Mouse (Mus musculus): Measurements from ENCODE around the gene Carmil3. TPM values are rescaled to one million over a fixed set of nuclear protein-coding genes. Genes with fewer than 3 reads are reported as not detected.

Carmil3 gene
- 7.5 and 9.9 TPM in 2 replicates for polyA plus RNA-seq (2011; ENCODE audit: insufficient read depth, insufficient read length, low read depth, missing spikeins)

GRCm38 (mm10) chr14:55490361-55491201 lies at the start of gene Carmil3:
Gene Carmil3, plus strand, starts transcription at chr14:55490651.
- TF ChIP-seq CTCF (IDR thresholded peaks at IDR 0.05; ENCODE audit: low read depth, low read length) (no peak), POLR2A (IDR thresholded peaks at IDR 0.05; ENCODE audit: insufficient read depth, low read length) (no peak), EP300 (IDR thresholded peaks at IDR 0.05; ENCODE audit: insufficient read depth, low read depth, low read length) (no peak)
- Histone ChIP-seq H3K36me3 (ENCODE audit: control insufficient read depth, insufficient read depth, low read length, poor library complexity, severe bottlenecking) (no peaks in the 10 kb centered on the region), H3K4me3 (ENCODE audit: low read depth, low read length) (peak within 1 kb of the TSS; percentile 89), H3K9me3 (replicated peaks; ENCODE audit: control insufficient read depth, insufficient read depth, low read length, poor library complexity, severe bottlenecking) (no peaks in the 10 kb centered on the region), H3K27ac (ENCODE audit: insufficient read depth, low read length) (no peak within 1 kb of the TSS), H3K9ac (ENCODE audit: low read depth, poor library complexity, severe bottlenecking) (peak within 1 kb of the TSS; percentile 83), H3K27me3 (ENCODE audit: control insufficient read depth, insufficient read depth, low read length, poor library complexity, severe bottlenecking) (no peaks in the 10 kb centered on the region), H3K4me1 (ENCODE audit: control insufficient read depth, insufficient read depth, low read length) (peaks cover 4% of the 10 kb centered on the region)

GRCm38 (mm10) chr14:55457693-55458092 lies 32.8 kb upstream of the Carmil3 start:
- H3K4me1 ChIP-seq (ENCODE audit: control insufficient read depth, insufficient read depth, low read length): peaks cover 3% of the 10 kb centered on the region

GRCm38 (mm10) chr14:55458273-55458672 lies 32.2 kb upstream of the Carmil3 start:
- Histone ChIP-seq H3K4me1 (ENCODE audit: control insufficient read depth, insufficient read depth, low read length) (peaks cover 3% of the 10 kb centered on the region), H3K4me3 (ENCODE audit: low read depth, low read length) (no peak overlapping the region), H3K27ac (ENCODE audit: insufficient read depth, low read length) (no peak overlapping the region), H3K9ac (ENCODE audit: low read depth, poor library complexity, severe bottlenecking) (no peak overlapping the region), H3K9me3 (replicated peaks; ENCODE audit: control insufficient read depth, insufficient read depth, low read length, poor library complexity, severe bottlenecking) (0 out of 2 replicates have a peak, but pooled peaks cover 3% of the 10 kb centered on the region), H3K27me3 (ENCODE audit: control insufficient read depth, insufficient read depth, low read length, poor library complexity, severe bottlenecking) (no peaks in the 10 kb centered on the region), H3K36me3 (ENCODE audit: control insufficient read depth, insufficient read depth, low read length, poor library complexity, severe bottlenecking) (no peaks in the 10 kb centered on the region)
- TF ChIP-seq EP300 (IDR thresholded peaks at IDR 0.05; ENCODE audit: insufficient read depth, low read depth, low read length): no peak
- TF ChIP-seq CTCF (IDR thresholded peaks at IDR 0.05; ENCODE audit: low read depth, low read length): peak; percentile 81
- no peak for TF ChIP-seq POLR2A (IDR thresholded peaks at IDR 0.05; ENCODE audit: insufficient read depth, low read length)

More at GRCm38 (mm10) chr14:55457693-55458092, 32.8 kb upstream of the Carmil3 start:
- Histone ChIP-seq H3K9me3 (replicated peaks; ENCODE audit: control insufficient read depth, insufficient read depth, low read length, poor library complexity, severe bottlenecking) (0 out of 2 replicates have a peak, but pooled peaks cover 3% of the 10 kb centered on the region), H3K27ac (ENCODE audit: insufficient read depth, low read length) (no peak overlapping the region), H3K4me3 (ENCODE audit: low read depth, low read length) (no peak overlapping the region), H3K27me3 (ENCODE audit: control insufficient read depth, insufficient read depth, low read length, poor library complexity, severe bottlenecking) (no peaks in the 10 kb centered on the region), H3K36me3 (ENCODE audit: control insufficient read depth, insufficient read depth, low read length, poor library complexity, severe bottlenecking) (no peaks in the 10 kb centered on the region), H3K9ac (ENCODE audit: low read depth, poor library complexity, severe bottlenecking) (no peak overlapping the region)
- no peak for TF ChIP-seq EP300 (IDR thresholded peaks at IDR 0.05; ENCODE audit: insufficient read depth, low read depth, low read length)

- Histone ChIP-seq H3K4me3 (ENCODE audit: low read depth, low read length) (no peak overlapping the region), H3K27ac (ENCODE audit: insufficient read depth, low read length) (no peak overlapping the region), H3K9ac (ENCODE audit: low read depth, poor library complexity, severe bottlenecking) (no peak overlapping the region), H3K9me3 (replicated peaks; ENCODE audit: control insufficient read depth, insufficient read depth, low read length, poor library complexity, severe bottlenecking) (0 out of 2 replicates have a peak, but pooled peaks cover 3% of the 10 kb centered on the region), H3K36me3 (ENCODE audit: control insufficient read depth, insufficient read depth, low read length, poor library complexity, severe bottlenecking) (no peaks in the 10 kb centered on the region), H3K4me1 (ENCODE audit: control insufficient read depth, insufficient read depth, low read length) (peaks cover 3% of the 10 kb centered on the region), H3K27me3 (ENCODE audit: control insufficient read depth, insufficient read depth, low read length, poor library complexity, severe bottlenecking) (no peaks in the 10 kb centered on the region)
- TF ChIP-seq EP300 (IDR thresholded peaks at IDR 0.05; ENCODE audit: insufficient read depth, low read depth, low read length) (no peak), CTCF (IDR thresholded peaks at IDR 0.05; ENCODE audit: low read depth, low read length) (no peak), POLR2A (IDR thresholded peaks at IDR 0.05; ENCODE audit: insufficient read depth, low read length) (no peak)
These were observed 31.7 kb upstream of the Carmil3 start for GRCm38 (mm10) chr14:55458761-55459160.

- no peaks in the 10 kb centered on the region for H3K36me3 ChIP-seq (ENCODE audit: control insufficient read depth, insufficient read depth, low read length, poor library complexity, severe bottlenecking)
- H3K27ac ChIP-seq (ENCODE audit: insufficient read depth, low read length): no peak overlapping the region
- TF ChIP-seq CTCF (IDR thresholded peaks at IDR 0.05; ENCODE audit: low read depth, low read length) (no peak), POLR2A (IDR thresholded peaks at IDR 0.05; ENCODE audit: insufficient read depth, low read length) (no peak), EP300 (IDR thresholded peaks at IDR 0.05; ENCODE audit: insufficient read depth, low read depth, low read length) (no peak)
- no peaks in the 10 kb centered on the region for H3K9me3 ChIP-seq (replicated peaks; ENCODE audit: control insufficient read depth, insufficient read depth, low read length, poor library complexity, severe bottlenecking)
- H3K27me3 ChIP-seq (ENCODE audit: control insufficient read depth, insufficient read depth, low read length, poor library complexity, severe bottlenecking): no peaks in the 10 kb centered on the region
- no peak overlapping the region for H3K9ac ChIP-seq (ENCODE audit: low read depth, poor library complexity, severe bottlenecking)
- H3K4me1 ChIP-seq (ENCODE audit: control insufficient read depth, insufficient read depth, low read length): peaks cover 3% of the 10 kb centered on the region
- H3K4me3 ChIP-seq (ENCODE audit: low read depth, low read length): no peak overlapping the region
These were observed 30.7 kb upstream of the Carmil3 start for GRCm38 (mm10) chr14:55459796-55460195.

GRCm38 (mm10) chr14:55460297-55460696 lies 30.2 kb upstream of the Carmil3 start:
- TF ChIP-seq POLR2A (IDR thresholded peaks at IDR 0.05; ENCODE audit: insufficient read depth, low read length) (no peak), CTCF (IDR thresholded peaks at IDR 0.05; ENCODE audit: low read depth, low read length) (no peak), EP300 (IDR thresholded peaks at IDR 0.05; ENCODE audit: insufficient read depth, low read depth, low read length) (no peak)
- Histone ChIP-seq H3K27ac (ENCODE audit: insufficient read depth, low read length) (no peak overlapping the region), H3K9ac (ENCODE audit: low read depth, poor library complexity, severe bottlenecking) (no peak overlapping the region), H3K9me3 (replicated peaks; ENCODE audit: control insufficient read depth, insufficient read depth, low read length, poor library complexity, severe bottlenecking) (no peaks in the 10 kb centered on the region), H3K27me3 (ENCODE audit: control insufficient read depth, insufficient read depth, low read length, poor library complexity, severe bottlenecking) (no peaks in the 10 kb centered on the region), H3K36me3 (ENCODE audit: control insufficient read depth, insufficient read depth, low read length, poor library complexity, severe bottlenecking) (no peaks in the 10 kb centered on the region), H3K4me3 (ENCODE audit: low read depth, low read length) (no peak overlapping the region), H3K4me1 (ENCODE audit: control insufficient read depth, insufficient read depth, low read length) (peaks cover 3% of the 10 kb centered on the region)

Data from ES-Bruce4 (cell line).